Mouse (Mus musculus) liver, embryonic 16.5 days (tissue): ENCODE results near the gene Ap1b1. TPM values are rescaled to one million over a fixed set of nuclear protein-coding genes. Genes with fewer than 3 reads are reported as not detected.

Experiments
- ATAC-seq: fragments of 200-750 bp; cut with Nextera tagmentation; 2 replicates; pipeline ENCODE4 v1.8.0; 2017; ENCODE audit warnings: low read depth, mild to moderate bottlenecking, moderate number of reproducible peaks, moderate library complexity
- H3K27ac ChIP-seq: fragments of 300-500 bp; sonication (generic); 2 replicates; pipeline ENCODE4 v1.5.1; 2014; ENCODE audit warnings: mild to moderate bottlenecking, low read length
- H3K27me3 ChIP-seq: fragments of 300-500 bp; sonication (generic); 2 replicates; pipeline ENCODE4 v1.6.1; 2014; ENCODE audit warnings: low read depth, low read length, mixed read lengths; ENCODE audit not compliant: control insufficient read depth, insufficient read depth
- H3K36me3 ChIP-seq: fragments of 300-500 bp; sonication (generic); 2 replicates; pipeline ENCODE4 v1.6.1; 2014; ENCODE audit warnings: mild to moderate bottlenecking; ENCODE audit not compliant: control insufficient read depth, insufficient read depth
- H3K4me1 ChIP-seq: fragments of 300-500 bp; sonication (generic); 2 replicates; pipeline ENCODE4 v1.6.1; 2014; ENCODE audit warnings: low read depth, low read length, mixed read lengths; ENCODE audit not compliant: control insufficient read depth
- H3K4me2 ChIP-seq: fragments of 300-500 bp; sonication (generic); 2 replicates; pipeline ENCODE4 v1.6.1; 2014; ENCODE audit warnings: low read depth, low read length, mixed read lengths
- H3K4me3 ChIP-seq: fragments of 300-500 bp; sonication (generic); 2 replicates; pipeline ENCODE4 v1.5.1; 2014; ENCODE audit warnings: low read depth, mild to moderate bottlenecking, low read length
- H3K9ac ChIP-seq: fragments of 300-500 bp; sonication (generic); 2 replicates; pipeline ENCODE4 v1.6.1; 2014; ENCODE audit warnings: low read depth, low read length
- H3K9me3 ChIP-seq: fragments of 300-500 bp; sonication (generic); replicated peaks from 2 replicates; pipeline ENCODE4 v1.6.1; 2016; ENCODE audit warnings: low read length; ENCODE audit not compliant: control insufficient read depth
- WGBS: fragments of 180-500 bp; shearing (Covaris S2); extraction: QIAGEN DNeasy Blood & Tissue Kit; methylation state at CpG from one replicate; pipeline ENCODE4 v1.1.7; 2014; ENCODE audit not compliant: insufficient replicate concordance; 5-methylcytosine and 5-hydroxymethylcytosine counted together
- polyA plus RNA-seq: library from polyadenylated mRNA; unstranded; fragments of >200 nt; fragmentation: Nextera tagmentation; extraction: Ambion mirVana; gene quantifications from 2 replicates; pipeline ENCODE4 v1.2.1, GENCODE M21; 2015

The Ap1b1 gene
- polyA plus RNA-seq, 1 experiment from 2014 or later: 78.9 TPM

DNA sequence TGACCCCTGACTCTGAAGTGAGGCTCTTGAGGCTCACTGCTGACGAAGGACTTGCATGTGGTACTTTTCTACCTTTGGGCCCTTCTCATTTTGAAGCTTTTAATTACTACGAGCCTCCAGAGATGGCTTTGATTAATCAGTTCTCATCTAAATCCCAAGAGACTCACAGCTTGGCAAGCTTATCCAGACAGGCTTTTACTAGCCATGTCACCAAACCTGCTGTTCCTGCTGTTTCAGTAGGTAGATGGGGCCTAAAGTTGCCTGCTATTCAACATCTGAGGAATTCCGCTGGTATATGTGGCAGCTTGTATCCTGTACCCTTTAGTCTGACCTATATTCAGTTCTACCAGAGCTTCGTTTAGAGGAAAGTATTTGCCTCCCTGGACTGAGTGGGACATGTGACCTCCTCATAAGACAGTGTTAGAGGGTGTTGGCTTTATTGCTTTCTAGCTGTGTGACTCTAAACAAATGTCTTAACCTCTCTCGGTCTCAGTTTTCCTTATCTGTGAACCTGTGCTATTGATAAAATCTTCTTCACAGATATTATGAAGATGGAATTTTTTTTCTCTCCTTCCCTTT is 10.1 kb downstream of the Ap1b1 start:
- Histone ChIP-seq H3K9me3 (no peaks in the 10 kb centered on the region), H3K36me3 (peaks cover 5% of the 10 kb centered on the region; the same call in 1 of the 2 replicates), H3K4me3 (no peak overlapping the region), H3K27ac (no peak overlapping the region), H3K4me2 (no peak overlapping the region), H3K9ac (no peak overlapping the region), H3K27me3 (no peaks in the 10 kb centered on the region), H3K4me1 (peaks cover 8% of the 10 kb centered on the region)
- WGBS: 75% methylated on average over 5 of the region's 5 CpGs
- no peak for ATAC-seq

DNA sequence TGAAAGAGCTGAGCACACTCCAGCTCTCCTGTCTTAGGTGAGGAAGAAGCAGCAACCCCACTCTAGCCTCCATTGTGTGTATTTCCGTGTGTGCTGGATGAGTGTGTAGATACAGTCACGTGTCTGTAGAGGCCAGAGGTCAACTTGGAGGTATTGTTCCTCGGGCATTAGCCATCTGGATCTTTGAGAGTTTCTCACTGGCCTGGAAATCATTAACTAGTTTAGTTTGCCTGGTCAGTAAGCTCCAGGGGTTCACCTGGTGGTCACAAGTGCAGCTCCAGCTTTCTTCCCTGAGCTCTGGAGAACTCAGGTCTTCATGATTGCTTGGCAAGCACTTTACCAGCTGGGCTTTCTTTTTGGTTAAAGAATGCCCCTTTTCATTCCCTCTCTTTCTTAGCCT is 11.7 kb downstream of the Ap1b1 start:
- peak; percentile 73 for ATAC-seq
- Histone ChIP-seq H3K27ac (peak overlapping the region; percentile 25), H3K9me3 (no peaks in the 10 kb centered on the region), H3K4me3 (no peak overlapping the region), H3K9ac (no peak overlapping the region), H3K4me2 (no peak overlapping the region), H3K4me1 (peaks cover 21% of the 10 kb centered on the region), H3K36me3 (peaks cover 6% of the 10 kb centered on the region), H3K27me3 (no peaks in the 10 kb centered on the region)
- 51% methylated on average over 3 of the region's 3 CpGs for WGBS

DNA sequence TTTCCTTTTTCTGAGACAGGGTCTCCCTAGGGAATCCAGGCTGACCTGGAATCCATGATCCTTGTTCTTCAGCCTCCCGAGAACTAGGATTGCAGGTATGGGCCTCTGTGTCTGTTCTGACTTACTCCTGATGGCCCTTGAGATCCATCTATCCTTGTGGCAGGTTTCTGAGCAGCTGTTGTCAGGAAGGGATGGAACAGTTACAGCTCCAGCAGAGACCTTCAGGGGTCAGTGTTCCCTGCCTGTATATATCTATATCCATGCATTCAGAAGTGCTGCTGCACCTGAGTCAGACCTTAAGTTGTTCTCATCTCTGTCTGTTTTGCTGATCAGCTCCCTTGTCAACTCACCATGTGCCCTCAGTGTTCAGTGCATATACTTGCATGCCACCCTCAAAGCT is 12.1 kb downstream of the Ap1b1 start:
- Histone ChIP-seq H3K4me2 (no peak overlapping the region), H3K27ac (peak overlapping the region; percentile 25)

DNA sequence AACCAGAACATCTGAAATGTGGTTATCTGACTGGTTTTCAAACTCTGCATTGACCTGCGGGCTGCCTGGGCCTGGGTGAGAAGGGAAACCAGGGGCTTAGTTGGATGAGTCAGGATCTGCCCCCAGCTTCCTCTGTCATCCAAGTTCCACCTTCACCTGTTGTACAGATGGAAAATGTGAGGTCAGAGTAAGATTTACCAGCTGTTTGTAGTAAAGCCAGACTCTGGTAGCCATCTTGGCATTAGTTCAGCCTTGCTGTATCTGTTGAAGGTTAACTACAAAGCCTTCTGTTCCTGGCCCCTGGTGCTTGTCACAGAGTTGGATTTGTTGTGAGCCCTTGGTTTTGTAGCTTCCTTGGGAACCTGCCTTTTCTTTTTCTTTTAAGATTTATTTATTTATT is 13.6 kb downstream of the Ap1b1 start:
- Histone ChIP-seq H3K27me3 (no peaks in the 10 kb centered on the region), H3K4me1 (peaks cover 31% of the 10 kb centered on the region), H3K4me2 (no peak overlapping the region), H3K36me3 (peaks cover 9% of the 10 kb centered on the region), H3K9ac (no peak overlapping the region), H3K4me3 (no peak overlapping the region), H3K27ac (no peak overlapping the region), H3K9me3 (no peaks in the 10 kb centered on the region)
- ATAC-seq: no peak
- 78% methylated on average over 1 of the region's 1 CpGs for WGBS

More for the DNA sequence above, 12.1 kb downstream of the Ap1b1 start:
- no peak overlapping the region for H3K9ac ChIP-seq
- peaks cover 25% of the 10 kb centered on the region for H3K4me1 ChIP-seq
- H3K27me3 ChIP-seq: no peaks in the 10 kb centered on the region
- H3K36me3 ChIP-seq: peaks cover 9% of the 10 kb centered on the region
- 66% methylated on average over 1 of the region's 1 CpGs for WGBS
- no peaks in the 10 kb centered on the region for H3K9me3 ChIP-seq
- H3K4me3 ChIP-seq: no peak overlapping the region
- ATAC-seq: no peak

DNA sequence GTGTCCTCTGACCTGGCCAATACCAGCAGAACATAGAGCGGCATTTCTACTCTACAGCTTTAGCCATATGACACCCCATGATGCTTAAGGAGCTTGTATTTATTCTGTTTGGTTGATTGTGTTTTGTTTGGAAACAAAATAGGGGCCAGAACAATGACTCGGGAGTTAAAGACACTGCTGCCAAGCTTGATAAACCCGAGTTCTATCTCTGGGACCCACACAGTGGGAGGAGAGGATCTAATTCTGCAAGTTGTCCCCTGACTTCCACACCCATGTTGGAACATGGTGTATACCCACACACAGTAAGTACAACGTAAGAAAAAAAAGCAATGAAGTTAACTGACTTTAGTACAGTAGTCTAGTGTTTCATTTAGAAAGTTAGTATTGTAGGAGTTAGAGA is 16.2 kb downstream of the Ap1b1 start:
- H3K27me3 ChIP-seq: no peaks in the 10 kb centered on the region
- H3K4me2 ChIP-seq: peak overlapping the region; percentile 31; the same call in 1 of the 2 replicates
- H3K4me1 ChIP-seq: peaks cover 51% of the 10 kb centered on the region
- H3K9me3 ChIP-seq: no peaks in the 10 kb centered on the region
- ATAC-seq: peak; percentile 83
- H3K9ac ChIP-seq: no peak overlapping the region
- 26% methylated on average over 4 of the region's 4 CpGs for WGBS
- H3K27ac ChIP-seq: peak overlapping the region; percentile 70
- peaks cover 11% of the 10 kb centered on the region for H3K36me3 ChIP-seq
- H3K4me3 ChIP-seq: no peak overlapping the region

DNA sequence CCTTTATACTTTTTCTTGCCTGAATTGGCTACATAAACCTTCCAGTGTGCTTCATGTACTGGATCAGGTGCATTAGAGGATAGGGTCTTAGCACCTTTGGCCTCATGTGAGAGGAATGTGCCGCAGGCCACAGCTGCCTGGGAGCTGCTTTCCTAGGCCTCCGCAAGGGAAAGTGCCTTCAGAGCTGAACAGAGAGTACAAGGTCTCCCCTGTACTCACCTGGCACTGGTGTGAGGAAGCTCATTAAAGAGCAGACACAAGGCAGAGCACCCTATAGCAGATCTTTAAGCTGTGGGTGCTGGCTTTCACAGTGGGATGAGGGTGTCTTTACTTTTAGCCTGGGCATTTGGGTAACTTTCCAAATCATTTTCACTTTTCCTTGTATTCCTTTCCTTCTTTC is 18.9 kb downstream of the Ap1b1 start:
- no peak overlapping the region for H3K4me2 ChIP-seq
- peak overlapping the region; percentile 26; the same call in 1 of the 2 replicates for H3K9ac ChIP-seq
- WGBS: 98% methylated on average over 2 of the region's 2 CpGs
- H3K36me3 ChIP-seq: peaks cover 11% of the 10 kb centered on the region
- H3K27ac ChIP-seq: peak overlapping the region; percentile 70
- no peaks in the 10 kb centered on the region for H3K9me3 ChIP-seq
- H3K4me1 ChIP-seq: peaks cover 72% of the 10 kb centered on the region
- no peak for ATAC-seq
- no peaks in the 10 kb centered on the region for H3K27me3 ChIP-seq
- H3K4me3 ChIP-seq: no peak overlapping the region

DNA sequence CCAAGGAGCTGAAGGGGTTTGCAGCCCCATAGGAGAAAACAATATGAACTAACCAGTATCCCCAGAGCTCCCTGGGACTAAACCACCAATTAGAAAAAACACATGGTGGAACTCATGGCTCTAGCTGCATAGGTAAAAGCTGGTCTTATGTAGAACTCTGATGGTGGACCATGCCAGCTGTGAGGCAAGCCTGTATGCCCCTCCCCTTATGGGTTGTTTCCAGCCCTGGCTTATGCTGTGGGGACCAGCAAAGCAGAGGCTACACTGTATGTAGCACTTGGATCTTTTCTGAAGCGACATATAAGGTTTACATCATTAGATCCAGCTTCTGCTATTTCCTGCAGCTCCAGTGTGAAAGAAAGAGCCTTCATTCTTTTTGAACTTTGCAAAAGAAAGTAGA is 20.6 kb downstream of the Ap1b1 start:
- Histone ChIP-seq H3K9ac (no peak overlapping the region), H3K36me3 (peaks cover 11% of the 10 kb centered on the region), H3K9me3 (no peaks in the 10 kb centered on the region), H3K4me2 (no peak overlapping the region), H3K27me3 (no peaks in the 10 kb centered on the region), H3K4me1 (peaks cover 77% of the 10 kb centered on the region), H3K27ac (peak overlapping the region; percentile 95; the same call in 1 of the 2 replicates), H3K4me3 (no peak overlapping the region)
- WGBS: 74% methylated on average over 1 of the region's 1 CpGs
- ATAC-seq: no peak

DNA sequence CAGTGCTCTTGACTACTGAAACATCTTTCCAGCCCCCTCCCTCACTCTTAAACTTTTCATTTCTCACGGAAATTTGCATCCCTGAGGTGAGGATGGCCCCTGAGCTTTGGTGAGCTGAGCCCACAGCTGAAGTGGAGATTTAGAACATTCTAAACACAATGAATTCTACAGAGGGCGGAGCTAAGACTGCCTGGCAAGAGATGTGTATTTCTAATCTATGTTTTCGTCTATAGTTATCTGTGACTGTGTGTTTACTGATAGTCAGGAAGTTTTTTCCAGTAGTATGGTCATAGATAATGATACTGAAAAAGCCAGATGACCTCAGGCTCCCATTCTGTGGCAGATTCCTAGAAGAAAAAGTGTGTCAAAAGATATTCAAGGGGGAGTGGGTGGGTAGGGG is 22.2 kb downstream of the Ap1b1 start:
- H3K9ac ChIP-seq: peak overlapping the region; percentile 36
- peak overlapping the region; percentile 63 for H3K4me2 ChIP-seq
- ATAC-seq: peak; percentile 72
- peak overlapping the region; percentile 95 for H3K27ac ChIP-seq
- peaks cover 66% of the 10 kb centered on the region for H3K4me1 ChIP-seq
- H3K9me3 ChIP-seq: no peaks in the 10 kb centered on the region
- H3K36me3 ChIP-seq: peaks cover 22% of the 10 kb centered on the region
- H3K27me3 ChIP-seq: no peaks in the 10 kb centered on the region
- peak overlapping the region; percentile 55 for H3K4me3 ChIP-seq
- WGBS: 24% methylated on average over 3 of the region's 3 CpGs

DNA sequence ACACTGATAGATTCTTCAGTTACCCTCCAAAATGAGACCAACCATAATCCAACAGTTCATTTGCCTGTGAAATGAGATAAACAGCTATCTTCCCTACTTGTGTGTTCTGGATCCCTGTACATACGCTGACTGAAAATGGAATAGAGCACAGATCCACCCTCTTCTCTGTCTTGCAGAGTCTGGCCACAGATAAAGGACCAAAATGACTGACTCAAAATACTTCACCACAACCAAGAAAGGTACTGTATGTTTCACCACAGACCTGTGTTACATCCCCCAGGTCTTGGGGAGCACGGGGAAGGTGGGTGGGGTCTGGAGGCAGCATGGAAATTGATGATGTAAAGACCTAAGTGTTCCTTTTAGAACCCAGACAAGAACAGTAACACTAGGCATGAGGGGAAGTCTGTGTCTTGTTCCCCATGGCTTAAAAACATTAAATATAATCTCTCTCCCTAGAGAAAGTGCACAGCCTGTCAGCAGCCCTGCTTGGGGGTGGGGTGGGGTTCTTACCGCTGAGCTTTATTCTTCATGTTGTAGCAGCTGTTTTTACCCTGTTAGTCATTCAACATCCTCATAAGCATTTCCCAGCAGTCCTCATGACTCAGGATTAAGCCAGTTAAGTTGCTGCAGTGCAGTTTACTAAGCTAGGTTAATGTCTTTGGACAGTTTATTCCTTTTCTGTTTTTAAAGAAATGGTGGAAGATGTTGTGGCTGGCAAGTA is 22.9 kb downstream of the Ap1b1 start:
- H3K4me3 ChIP-seq: peak overlapping the region; percentile 55
- H3K36me3 ChIP-seq: peaks cover 27% of the 10 kb centered on the region
- peak overlapping the region; percentile 95 for H3K27ac ChIP-seq
- no peaks in the 10 kb centered on the region for H3K27me3 ChIP-seq
- peak; percentile 90 for ATAC-seq
- H3K4me1 ChIP-seq: peaks cover 66% of the 10 kb centered on the region
- no peaks in the 10 kb centered on the region for H3K9me3 ChIP-seq
- 23% methylated on average over 3 of the region's 3 CpGs for WGBS
- peak overlapping the region; percentile 63 for H3K9ac ChIP-seq
- peak overlapping the region; percentile 63 for H3K4me2 ChIP-seq
